Mouse (Mus musculus): ENCODE data around the gene Slc8b1. TPM values are rescaled to one million over a fixed set of nuclear protein-coding genes. Genes with fewer than 3 reads are reported as not detected.

The Slc8b1 gene
- polyA plus RNA-seq, 1 experiment from 2014 or later = 5.5 TPM

DNA sequence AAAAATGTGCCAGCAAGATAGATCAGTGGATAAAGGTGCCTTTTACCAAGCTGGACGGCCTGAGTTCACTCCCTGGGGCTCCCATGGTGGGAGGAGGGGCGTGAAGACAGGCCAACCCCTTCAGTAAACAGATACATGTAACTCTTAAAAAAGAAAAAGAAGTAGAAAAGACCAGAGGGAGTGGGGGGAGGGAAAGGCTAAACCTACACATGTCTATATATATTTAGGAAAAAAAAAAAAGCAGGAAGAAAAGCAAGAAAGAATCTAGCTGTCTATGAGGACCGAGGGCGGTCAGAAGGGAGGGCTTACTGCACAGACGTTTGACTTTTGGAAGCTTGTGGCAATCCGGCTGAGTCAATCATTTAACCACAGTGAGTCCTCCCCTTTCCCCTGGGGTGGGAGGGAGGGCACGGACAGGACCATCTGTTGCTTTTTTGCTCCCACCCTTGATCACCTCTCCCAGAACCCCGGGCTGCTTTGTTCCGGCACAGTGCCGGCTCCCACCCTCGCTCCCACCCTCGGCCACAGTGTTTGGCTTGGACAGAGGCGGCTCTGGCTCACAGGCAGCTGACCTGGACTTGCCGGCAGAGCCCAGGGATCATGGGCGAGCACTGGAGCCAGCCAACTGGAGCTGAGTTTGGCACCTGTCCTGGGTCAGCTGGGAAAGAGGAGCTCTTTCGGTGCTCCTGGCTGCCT, 49.8 kb downstream of the Slc8b1 start:
- Histone ChIP-seq H3K27ac (ENCODE audit: low read depth, low read length) (peak overlapping the region; percentile 84), H3K9me3 (ENCODE audit: control insufficient read depth, low read length) (no peaks in the 10 kb centered on the region), H3K4me2 (peak overlapping the region; percentile 59), H3K4me3 (ENCODE audit: low read depth, low read length) (peak overlapping the region; percentile 42), H3K36me3 (ENCODE audit: control insufficient read depth, insufficient read depth, low read length) (peaks cover 19% of the 10 kb centered on the region), H3K27me3 (replicated peaks; ENCODE audit: control insufficient read depth, insufficient read depth, low read length) (no peaks in the 10 kb centered on the region), H3K4me1 (replicated peaks; ENCODE audit: control insufficient read depth, insufficient read depth, low read length) (peaks cover 55% of the 10 kb centered on the region), H3K9ac (ENCODE audit: low read depth, low read length) (peak overlapping the region; percentile 39; the same call in 1 of the 2 replicates)
- DNase-seq (ENCODE audit: low spot score) (peak; percentile 73), ATAC-seq (replicated peaks; ENCODE audit: low FRiP score) (peak; percentile 60)
- WGBS = 10% methylated on average over 16 of the region's 16 CpGs

DNA sequence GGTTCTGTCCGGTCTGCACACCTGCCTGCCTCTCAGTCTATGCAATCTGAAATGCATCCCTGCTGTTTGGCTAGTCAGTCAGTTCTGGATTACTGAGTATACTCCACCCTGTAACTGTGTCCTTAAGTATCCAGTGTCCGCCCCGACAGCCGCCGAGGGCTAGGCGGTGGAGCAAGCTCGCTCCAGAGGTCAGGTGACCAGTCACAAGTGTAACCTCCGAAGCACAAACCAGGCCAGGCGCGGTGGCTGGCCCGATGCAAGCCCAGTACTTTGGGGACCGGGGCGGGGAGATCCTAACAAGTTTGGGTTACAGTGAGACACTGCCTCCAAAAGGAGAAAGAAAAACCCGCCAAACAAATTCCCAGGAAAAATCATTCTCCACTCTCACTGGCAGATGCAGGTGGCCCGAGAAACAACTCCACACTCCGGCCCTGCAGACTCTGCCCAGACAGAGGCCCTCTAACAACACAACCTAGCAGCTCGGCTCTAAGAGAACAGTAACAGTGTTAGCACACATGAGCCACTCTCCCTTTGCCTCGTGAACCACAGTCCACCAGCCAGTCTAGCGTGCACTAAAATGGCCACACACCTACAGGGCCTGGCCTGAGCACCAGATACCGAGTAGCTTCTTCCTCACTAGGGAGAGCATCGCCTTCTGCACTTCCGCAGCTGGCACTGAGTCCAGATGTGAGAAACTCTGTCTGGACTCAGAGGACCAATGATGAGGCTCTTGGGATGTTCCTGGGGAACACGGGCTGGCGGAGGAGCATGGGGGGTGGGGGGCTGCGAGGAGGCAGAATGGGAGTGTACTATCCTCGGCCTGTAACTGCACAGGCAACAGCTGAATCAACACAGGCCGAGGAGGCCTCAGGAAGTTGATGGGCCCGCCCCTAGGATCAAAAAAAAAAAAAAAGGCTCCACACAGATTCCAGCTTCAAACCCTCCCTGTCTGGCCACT, 52.3 kb downstream of the Slc8b1 start:
- Histone ChIP-seq H3K27ac (ENCODE audit: low read depth, low read length) (peak overlapping the region; percentile 57), H3K9me3 (ENCODE audit: control insufficient read depth, low read length) (no peaks in the 10 kb centered on the region), H3K27me3 (replicated peaks; ENCODE audit: control insufficient read depth, insufficient read depth, low read length) (no peaks in the 10 kb centered on the region), H3K9ac (ENCODE audit: low read depth, low read length) (no peak overlapping the region), H3K4me1 (replicated peaks; ENCODE audit: control insufficient read depth, insufficient read depth, low read length) (peaks cover 67% of the 10 kb centered on the region), H3K36me3 (ENCODE audit: control insufficient read depth, insufficient read depth, low read length) (peaks cover 4% of the 10 kb centered on the region; the same call in 1 of the 2 replicates), H3K4me2 (peak overlapping the region; percentile 2; the same call in 1 of the 2 replicates), H3K4me3 (ENCODE audit: low read depth, low read length) (no peak overlapping the region)
- DNase-seq (ENCODE audit: low spot score) (no peak), ATAC-seq (replicated peaks; ENCODE audit: low FRiP score) (no peak; the same call in 1 of the 2 replicates)
- 54% methylated on average over 28 of the region's 28 CpGs for WGBS

DNA sequence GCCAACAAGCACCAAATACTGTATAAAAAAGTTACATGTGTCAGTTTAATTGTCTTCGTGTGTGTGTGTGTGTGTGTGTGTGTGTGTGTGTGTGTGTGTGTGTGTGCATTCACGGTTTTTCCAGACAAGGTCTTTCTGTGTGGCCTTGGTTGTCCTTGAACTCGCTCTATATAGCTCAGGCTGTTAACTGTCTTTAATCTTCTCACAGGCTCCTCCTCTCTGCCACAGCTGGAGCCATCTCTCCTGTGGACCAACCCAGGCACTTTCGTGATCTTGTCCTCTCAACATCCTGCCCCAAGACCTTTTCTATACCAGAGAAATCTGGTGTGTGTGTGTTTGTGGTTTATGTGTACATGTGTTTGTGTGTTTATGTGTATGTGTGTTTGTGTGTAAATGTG, 52.9 kb downstream of the Slc8b1 start:
- Histone ChIP-seq H3K27me3 (replicated peaks; ENCODE audit: control insufficient read depth, insufficient read depth, low read length) (no peaks in the 10 kb centered on the region), H3K4me2 (no peak overlapping the region), H3K9me3 (ENCODE audit: control insufficient read depth, low read length) (no peaks in the 10 kb centered on the region), H3K4me1 (replicated peaks; ENCODE audit: control insufficient read depth, insufficient read depth, low read length) (peaks cover 64% of the 10 kb centered on the region), H3K4me3 (ENCODE audit: low read depth, low read length) (no peak overlapping the region), H3K36me3 (ENCODE audit: control insufficient read depth, insufficient read depth, low read length) (no peaks in the 10 kb centered on the region), H3K9ac (ENCODE audit: low read depth, low read length) (no peak overlapping the region), H3K27ac (ENCODE audit: low read depth, low read length) (0 out of 2 replicates have a peak overlapping the region, but pooled peaks have one; percentile 41)
- ATAC-seq (replicated peaks; ENCODE audit: low FRiP score) (no peak), DNase-seq (ENCODE audit: low spot score) (no peak)
- WGBS = 47% methylated on average over 4 of the region's 4 CpGs

DNA sequence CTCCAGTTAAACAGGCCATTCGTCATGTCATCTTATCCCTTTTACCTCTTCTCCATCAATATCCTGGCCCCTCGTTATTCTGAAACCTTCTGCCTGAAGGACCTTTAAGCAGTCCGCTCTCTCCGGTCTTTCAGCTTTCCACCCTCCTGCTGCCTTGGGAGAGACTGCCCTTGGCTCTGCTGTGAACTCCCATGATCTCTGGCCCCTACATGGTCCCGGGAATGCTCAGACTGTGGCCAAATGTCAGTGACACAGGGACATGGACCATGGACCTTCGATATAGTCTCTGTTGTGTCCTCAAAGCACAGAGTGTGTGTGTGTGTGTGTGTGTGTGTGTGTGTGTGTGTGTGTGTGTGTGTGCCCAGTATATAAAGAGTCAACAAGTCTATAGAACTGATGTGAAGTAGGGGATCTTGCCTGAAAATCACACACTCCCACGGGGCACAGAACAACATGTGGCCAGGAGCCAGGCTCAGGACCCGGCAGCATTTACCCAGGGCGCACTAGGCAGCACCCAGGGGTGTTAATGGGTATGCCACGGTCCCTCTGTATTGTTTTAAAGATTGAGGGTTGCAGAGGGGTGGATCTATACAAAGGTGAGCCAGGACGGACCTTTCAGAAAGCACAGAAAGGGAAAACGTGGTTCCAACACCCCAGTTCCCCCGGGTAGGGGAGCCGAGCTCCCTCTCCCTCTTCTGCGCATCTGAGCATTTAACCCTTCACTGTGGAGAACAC, 54.4 kb downstream of the Slc8b1 start:
- H3K27me3 ChIP-seq (replicated peaks; ENCODE audit: control insufficient read depth, insufficient read depth, low read length) = no peaks in the 10 kb centered on the region
- no peak overlapping the region for H3K9ac ChIP-seq (ENCODE audit: low read depth, low read length)
- no peak overlapping the region for H3K4me2 ChIP-seq
- 60% methylated on average over 15 of the region's 15 CpGs for WGBS
- peak overlapping the region; percentile 30; the same call in 1 of the 2 replicates for H3K27ac ChIP-seq (ENCODE audit: low read depth, low read length)
- H3K9me3 ChIP-seq (ENCODE audit: control insufficient read depth, low read length) = no peaks in the 10 kb centered on the region
- H3K36me3 ChIP-seq (ENCODE audit: control insufficient read depth, insufficient read depth, low read length) = no peaks in the 10 kb centered on the region
- ATAC-seq (replicated peaks; ENCODE audit: low FRiP score) (no peak), DNase-seq (ENCODE audit: low spot score) (no peak)
- no peak overlapping the region for H3K4me3 ChIP-seq (ENCODE audit: low read depth, low read length)
- peaks cover 58% of the 10 kb centered on the region for H3K4me1 ChIP-seq (replicated peaks; ENCODE audit: control insufficient read depth, insufficient read depth, low read length)

DNA sequence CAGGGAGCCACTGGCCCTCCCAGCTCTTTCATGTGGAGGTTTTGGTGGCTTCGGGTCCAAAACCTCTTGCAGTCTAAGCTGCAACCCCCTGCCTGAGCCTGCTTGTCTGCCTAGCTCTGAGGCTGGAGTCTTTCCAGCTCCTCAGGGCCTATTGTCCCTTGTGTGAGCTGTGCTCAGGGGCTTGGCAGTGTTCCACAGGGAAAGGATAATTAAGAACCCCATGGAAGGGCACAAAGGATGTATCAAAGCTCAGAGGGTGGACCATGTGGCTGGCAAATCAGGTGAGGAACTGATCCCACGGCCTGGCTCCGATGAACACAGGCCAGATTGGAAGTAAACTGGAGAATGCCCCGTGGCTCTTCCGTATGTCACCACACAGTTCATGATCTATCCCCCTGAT, 55.1 kb downstream of the Slc8b1 start:
- no peak overlapping the region for H3K27ac ChIP-seq (ENCODE audit: low read depth, low read length)
- 81% methylated on average over 5 of the region's 5 CpGs for WGBS
- no peak overlapping the region for H3K9ac ChIP-seq (ENCODE audit: low read depth, low read length)
- DNase-seq (ENCODE audit: low spot score) (no peak), ATAC-seq (replicated peaks; ENCODE audit: low FRiP score) (no peak)
- H3K4me3 ChIP-seq (ENCODE audit: low read depth, low read length) = no peak overlapping the region
- H3K27me3 ChIP-seq (replicated peaks; ENCODE audit: control insufficient read depth, insufficient read depth, low read length) = no peaks in the 10 kb centered on the region
- H3K36me3 ChIP-seq (ENCODE audit: control insufficient read depth, insufficient read depth, low read length) = no peaks in the 10 kb centered on the region
- H3K4me1 ChIP-seq (replicated peaks; ENCODE audit: control insufficient read depth, insufficient read depth, low read length) = peaks cover 55% of the 10 kb centered on the region
- H3K9me3 ChIP-seq (ENCODE audit: control insufficient read depth, low read length) = no peaks in the 10 kb centered on the region
- no peak overlapping the region for H3K4me2 ChIP-seq

DNA sequence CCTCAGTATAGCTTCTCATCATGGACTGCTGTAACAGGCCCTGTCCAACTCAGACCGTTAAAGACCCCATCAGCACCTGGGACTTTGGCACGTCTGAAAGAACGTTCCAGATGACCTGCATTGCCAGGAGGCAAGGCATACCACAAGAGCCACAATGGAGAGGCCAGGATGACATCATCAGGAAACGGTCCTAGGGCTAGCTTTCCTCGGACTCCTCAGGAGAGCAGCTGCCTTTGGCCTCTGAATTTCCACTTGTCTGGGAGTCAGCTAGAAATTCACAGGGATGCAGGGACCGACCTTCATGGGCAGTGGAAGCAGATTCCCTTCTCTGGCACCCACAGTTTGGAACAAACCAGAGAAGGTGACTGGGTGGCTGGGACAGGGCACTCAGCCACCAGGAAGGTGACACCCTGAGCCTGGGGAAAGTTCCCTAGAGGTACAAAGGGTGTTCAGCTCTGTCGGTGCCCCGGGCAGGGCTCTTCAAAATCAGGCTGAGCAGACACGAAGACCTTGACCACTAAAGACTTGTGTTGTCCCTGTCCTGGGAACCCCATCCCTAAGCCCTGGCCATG, 55.8 kb downstream of the Slc8b1 start:
- H3K36me3 ChIP-seq (ENCODE audit: control insufficient read depth, insufficient read depth, low read length) = no peaks in the 10 kb centered on the region
- no peak for DNase-seq (ENCODE audit: low spot score)
- 66% methylated on average over 9 of the region's 9 CpGs for WGBS
- no peak overlapping the region for H3K9ac ChIP-seq (ENCODE audit: low read depth, low read length)
- H3K9me3 ChIP-seq (ENCODE audit: control insufficient read depth, low read length) = no peaks in the 10 kb centered on the region
- H3K27ac ChIP-seq (ENCODE audit: low read depth, low read length) = no peak overlapping the region
- H3K27me3 ChIP-seq (replicated peaks; ENCODE audit: control insufficient read depth, insufficient read depth, low read length) = no peaks in the 10 kb centered on the region
- H3K4me1 ChIP-seq (replicated peaks; ENCODE audit: control insufficient read depth, insufficient read depth, low read length) = peaks cover 59% of the 10 kb centered on the region
- no peak overlapping the region for H3K4me2 ChIP-seq
- no peak for ATAC-seq (replicated peaks; ENCODE audit: low FRiP score)
- H3K4me3 ChIP-seq (ENCODE audit: low read depth, low read length) = no peak overlapping the region

DNA sequence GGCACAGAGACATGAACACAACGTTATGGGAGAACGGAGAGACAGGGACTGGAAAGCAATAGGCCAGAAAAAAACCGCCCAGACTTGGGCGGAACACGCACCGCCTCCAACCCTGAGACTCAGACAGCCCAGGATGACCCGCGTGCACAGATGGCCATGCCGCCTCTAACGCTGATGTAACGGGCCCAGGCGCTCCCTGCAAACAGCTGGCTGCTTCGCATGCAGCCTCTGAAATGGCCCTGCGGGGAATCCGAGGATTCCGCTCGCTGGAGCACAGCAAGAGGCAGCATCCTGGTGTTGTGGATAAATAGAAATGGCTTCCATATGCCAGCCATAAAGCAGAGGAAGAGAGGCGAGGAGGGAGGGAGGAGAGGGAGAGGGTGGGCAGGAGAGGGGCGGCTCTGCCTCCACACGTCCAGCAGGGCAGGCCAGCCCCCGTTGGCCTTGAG, 56.3 kb downstream of the Slc8b1 start:
- Histone ChIP-seq H3K4me2 (no peak overlapping the region), H3K4me1 (replicated peaks; ENCODE audit: control insufficient read depth, insufficient read depth, low read length) (peaks cover 59% of the 10 kb centered on the region), H3K9ac (ENCODE audit: low read depth, low read length) (no peak overlapping the region), H3K9me3 (ENCODE audit: control insufficient read depth, low read length) (no peaks in the 10 kb centered on the region), H3K27me3 (replicated peaks; ENCODE audit: control insufficient read depth, insufficient read depth, low read length) (no peaks in the 10 kb centered on the region), H3K27ac (ENCODE audit: low read depth, low read length) (no peak overlapping the region), H3K4me3 (ENCODE audit: low read depth, low read length) (no peak overlapping the region), H3K36me3 (ENCODE audit: control insufficient read depth, insufficient read depth, low read length) (no peaks in the 10 kb centered on the region)
- DNase-seq (ENCODE audit: low spot score) (no peak), ATAC-seq (replicated peaks; ENCODE audit: low FRiP score) (no peak)
- WGBS = 56% methylated on average over 21 of the region's 21 CpGs

DNA sequence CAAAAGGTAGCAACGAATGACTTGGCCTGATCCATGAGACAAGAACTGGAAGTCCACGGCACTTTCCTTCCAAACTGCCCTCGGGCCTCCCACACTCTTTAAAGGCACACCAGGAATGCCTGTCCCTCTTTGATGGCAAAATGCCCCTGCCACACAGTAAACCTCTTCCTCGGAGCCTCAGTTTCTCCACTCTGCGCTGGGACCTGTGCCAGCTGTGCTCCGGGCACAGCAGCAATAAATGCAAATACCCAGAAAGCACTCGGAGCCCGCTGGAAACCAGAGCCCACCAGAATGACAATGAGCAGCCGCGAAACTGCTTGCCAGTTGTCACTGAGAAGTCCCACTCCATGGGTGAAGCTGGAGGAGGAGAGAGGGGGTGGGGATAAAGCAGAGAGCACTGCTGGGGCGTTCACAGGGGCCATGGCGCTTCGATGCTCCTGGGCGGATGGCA, 56.8 kb downstream of the Slc8b1 start:
- Histone ChIP-seq H3K4me2 (no peak overlapping the region), H3K27ac (ENCODE audit: low read depth, low read length) (no peak overlapping the region), H3K4me1 (replicated peaks; ENCODE audit: control insufficient read depth, insufficient read depth, low read length) (peaks cover 57% of the 10 kb centered on the region), H3K4me3 (ENCODE audit: low read depth, low read length) (no peak overlapping the region), H3K27me3 (replicated peaks; ENCODE audit: control insufficient read depth, insufficient read depth, low read length) (no peaks in the 10 kb centered on the region), H3K36me3 (ENCODE audit: control insufficient read depth, insufficient read depth, low read length) (no peaks in the 10 kb centered on the region), H3K9me3 (ENCODE audit: control insufficient read depth, low read length) (no peaks in the 10 kb centered on the region), H3K9ac (ENCODE audit: low read depth, low read length) (no peak overlapping the region)
- 79% methylated on average over 14 of the region's 14 CpGs for WGBS
- no peak for ATAC-seq (replicated peaks; ENCODE audit: low FRiP score)
- no peak for DNase-seq (ENCODE audit: low spot score)
